Mouse (Mus musculus): ENCODE data around the gene Mgat4c.

DNA sequence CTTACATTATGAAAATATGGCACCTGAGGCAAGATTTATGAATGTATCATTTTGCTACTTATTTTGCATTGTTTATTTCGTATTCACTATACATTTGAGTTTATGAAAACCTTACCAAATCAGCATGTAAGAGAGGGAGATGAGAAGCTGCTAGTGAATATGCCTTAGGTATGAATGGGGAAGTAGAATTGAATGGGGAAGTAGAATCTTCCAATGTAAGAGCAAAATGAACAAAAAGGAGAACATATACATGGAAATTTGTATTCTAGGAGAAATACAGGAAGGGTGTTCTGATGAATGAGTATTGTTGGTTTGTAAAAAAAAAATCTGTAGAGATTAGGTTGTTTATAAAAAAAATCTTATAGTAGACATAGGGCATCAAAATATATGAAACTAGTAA is 441.9 kb downstream of the Mgat4c start:
- TF ChIP-seq CTCF (IDR thresholded peaks at IDR 0.05; ENCODE audit: control insufficient read depth, insufficient read depth, low read length) (no peak), POLR2A (IDR thresholded peaks at IDR 0.05; ENCODE audit: borderline replicate concordance, control insufficient read depth, low read depth, low read length) (no peak)
